Mouse (Mus musculus) gastrocnemius, adult 18-20 months (tissue): Measurements from ENCODE around the gene Als2cl. TPM values are rescaled to one million over a fixed set of nuclear protein-coding genes. Genes with fewer than 3 reads are reported as not detected.

Experiments used
- DNase-seq: peaks from one replicate; pipeline ENCODE4 v3.0.0; 2021; ENCODE audit warnings: low spot score
- total RNA-seq, 2 experiments: library from RNA; stranded (reverse); gene quantifications; 2 replicates each; pipeline ENCODE4 v1.2.3; 2021

Gene Als2cl
- total RNA-seq, 2 experiments from 2014 or later, result 4.2 to 4.7 TPM

DNA sequence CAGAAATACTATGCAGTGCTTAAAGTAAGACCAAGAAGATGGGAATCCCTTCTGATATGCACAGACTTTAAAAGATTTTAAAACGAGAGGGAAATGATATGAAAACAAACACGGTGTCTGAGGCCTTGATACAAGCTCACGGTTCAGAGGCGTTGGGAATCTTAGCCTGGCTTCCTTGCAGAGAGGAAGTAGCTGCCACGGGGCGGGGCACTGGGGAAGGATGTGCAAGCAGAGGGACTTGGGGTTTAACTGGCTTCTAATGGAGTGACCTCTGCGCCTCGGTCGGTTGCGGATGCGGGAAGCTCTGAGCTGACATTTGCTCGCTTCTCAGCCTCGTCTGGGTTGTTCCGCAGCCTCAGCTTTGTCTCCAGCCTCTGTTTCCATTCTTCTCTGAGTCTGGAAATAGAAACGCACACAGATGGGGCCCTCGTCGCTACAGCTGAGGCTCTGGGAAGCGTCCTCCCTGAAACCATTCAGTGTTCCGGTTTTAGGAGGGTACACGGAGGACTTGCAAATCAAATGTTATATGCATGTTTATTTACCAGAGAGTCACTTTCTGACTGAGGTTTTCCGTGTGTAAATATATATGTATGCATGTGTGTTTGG lies 35.1 kb downstream of the Als2cl start:
- no peak for DNase-seq

GRCm38 (mm10) chr9:110915466-110915865 lies 35.8 kb downstream of the Als2cl start:
- DNase-seq, result no peak

- DNase-seq, result no peak
Observed at GRCm38 (mm10) chr9:110916786-110917185, 37.1 kb downstream of the Als2cl start, which contains the start of gene Fam240a. TSS of gene Fam240a (minus strand) at chr9:110916861.

- DNase-seq, result no peak
Observed at GRCm38 (mm10) chr9:110920665-110921419, 41.2 kb downstream of the Als2cl start.

DNA sequence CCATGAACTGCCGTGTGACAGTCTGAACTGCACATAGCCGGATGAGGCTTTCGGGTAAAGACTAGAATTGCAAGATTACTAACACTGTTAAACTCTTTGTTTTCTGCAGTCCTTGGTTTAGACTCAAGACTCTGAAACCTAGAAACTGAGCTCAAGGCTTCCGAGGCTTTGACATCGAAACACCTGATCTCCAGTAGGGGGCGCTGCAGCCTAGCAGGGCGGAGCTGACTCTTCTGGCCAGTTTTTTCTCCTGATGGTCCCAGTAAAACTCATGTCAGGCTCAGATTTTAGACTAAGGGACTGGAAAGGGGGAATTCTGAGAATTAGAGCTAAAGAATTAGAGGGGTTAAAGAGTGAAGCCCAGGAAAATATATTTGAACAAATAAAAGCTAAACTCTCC lies 43.1 kb downstream of the Als2cl start:
- peak; percentile 75 for DNase-seq

GRCm38 (mm10) chr9:110931573-110931972 lies 51.9 kb downstream of the Als2cl start:
- no peak for DNase-seq

GRCm38 (mm10) chr9:110933850-110934437 lies 54.3 kb downstream of the Als2cl start:
- no peak for DNase-seq

- DNase-seq, result peak; percentile 45
Observed at GRCm38 (mm10) chr9:110935941-110936340, 56.3 kb downstream of the Als2cl start.

DNA sequence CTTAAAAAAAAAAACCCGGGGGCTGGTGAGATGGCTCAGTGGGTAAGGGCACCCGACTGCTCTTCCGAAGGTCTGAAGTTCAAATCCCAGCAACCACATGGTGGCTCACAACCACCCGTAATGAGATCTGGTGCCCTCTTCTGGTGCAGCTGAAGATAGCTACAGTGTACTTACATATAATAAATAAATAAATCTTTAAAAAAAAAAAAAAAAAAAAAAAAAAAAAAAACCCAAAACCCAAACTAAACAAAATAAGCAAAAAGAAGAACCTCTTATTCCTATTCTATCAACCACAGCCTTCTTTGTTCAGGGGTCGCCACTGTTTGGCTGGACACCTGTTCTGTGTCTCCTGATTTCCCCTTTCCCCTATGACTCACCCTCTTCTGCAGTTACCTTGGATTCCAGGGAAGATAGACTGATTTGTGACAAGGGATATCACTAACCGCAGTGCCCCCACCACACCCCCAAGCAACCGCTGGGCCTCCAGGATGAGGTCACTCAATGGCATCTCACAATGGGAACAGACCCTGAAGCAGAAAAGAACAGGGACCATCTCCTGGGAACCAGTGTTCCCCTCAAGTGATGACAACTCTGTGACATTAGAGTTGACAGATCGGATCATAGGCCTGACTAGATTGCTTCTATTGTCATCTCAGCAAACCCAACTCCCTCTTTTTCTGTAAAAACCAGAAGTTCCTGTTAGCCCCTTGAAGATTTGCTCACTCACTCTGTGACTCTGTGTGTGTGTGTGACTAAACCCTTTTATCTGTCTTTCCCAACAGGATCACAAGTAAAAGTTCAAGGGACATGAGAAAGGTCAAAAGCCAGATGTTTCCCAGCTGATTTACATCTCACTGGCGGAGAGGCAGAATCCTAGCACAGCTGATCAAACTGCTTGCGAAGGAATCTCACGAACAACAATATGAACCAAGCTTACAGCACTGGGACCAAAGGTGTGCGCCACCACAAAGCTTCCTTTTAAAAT lies 58.1 kb downstream of the Als2cl start:
- DNase-seq, result no peak

DNA sequence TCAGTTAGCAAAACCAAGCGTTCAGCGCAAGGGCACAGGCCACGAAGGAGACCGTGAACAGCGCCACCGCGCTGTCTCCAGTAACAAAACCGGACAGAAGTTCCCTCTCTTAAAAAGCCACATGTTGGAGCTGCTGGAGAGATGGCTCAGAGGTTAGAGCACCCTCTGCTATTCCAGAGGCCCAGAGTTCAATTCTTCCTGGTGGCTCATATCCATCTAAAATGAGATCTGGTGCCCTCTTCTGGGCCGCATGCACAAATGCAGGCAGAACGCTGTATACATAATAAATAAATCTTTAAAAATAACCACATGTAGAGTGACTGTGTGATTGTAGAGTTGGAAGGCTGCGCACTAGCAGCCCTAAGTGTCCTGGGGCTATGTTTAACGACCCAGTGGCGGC lies 64.6 kb downstream of the Als2cl start:
- peak; percentile 25 for DNase-seq

- DNase-seq, result no peak
Observed at GRCm38 (mm10) chr9:110945343-110945742, 65.7 kb downstream of the Als2cl start.

- no peak for DNase-seq
Observed at GRCm38 (mm10) chr9:110945926-110946325, 66.3 kb downstream of the Als2cl start, which contains the start of gene Tdgf1. TSS of gene Tdgf1 (minus strand) at chr9:110946158.

DNA sequence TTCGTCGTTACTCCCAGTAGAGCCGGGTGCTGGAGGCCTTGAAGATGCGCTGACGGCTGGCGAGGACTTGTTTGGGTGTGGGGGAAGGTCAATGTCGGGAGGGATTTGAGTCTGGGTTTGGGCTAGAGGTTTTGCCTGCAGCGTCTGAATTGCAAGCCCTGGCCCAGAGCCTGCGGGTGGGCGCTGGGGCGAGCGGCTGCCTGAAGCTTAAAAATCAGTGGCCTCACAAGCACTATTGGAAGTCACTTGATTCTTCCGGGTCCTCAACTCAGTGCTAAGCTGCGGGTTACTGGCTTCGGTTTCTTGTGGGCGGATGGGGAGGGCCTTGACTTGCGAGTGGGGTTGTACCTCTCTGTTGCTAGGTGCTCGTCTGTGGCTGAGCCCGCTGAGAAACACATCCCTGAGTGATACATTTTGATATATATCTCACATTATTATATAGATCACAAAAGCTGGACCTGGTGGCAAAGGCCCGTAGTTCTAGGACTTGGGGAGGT lies 66.9 kb downstream of the Als2cl start:
- DNase-seq, result no peak

GRCm38 (mm10) chr9:110947261-110947661 lies 67.6 kb downstream of the Als2cl start:
- no peak for DNase-seq

GRCm38 (mm10) chr9:110947900-110948299 lies 68.2 kb downstream of the Als2cl start:
- DNase-seq, result no peak

DNA sequence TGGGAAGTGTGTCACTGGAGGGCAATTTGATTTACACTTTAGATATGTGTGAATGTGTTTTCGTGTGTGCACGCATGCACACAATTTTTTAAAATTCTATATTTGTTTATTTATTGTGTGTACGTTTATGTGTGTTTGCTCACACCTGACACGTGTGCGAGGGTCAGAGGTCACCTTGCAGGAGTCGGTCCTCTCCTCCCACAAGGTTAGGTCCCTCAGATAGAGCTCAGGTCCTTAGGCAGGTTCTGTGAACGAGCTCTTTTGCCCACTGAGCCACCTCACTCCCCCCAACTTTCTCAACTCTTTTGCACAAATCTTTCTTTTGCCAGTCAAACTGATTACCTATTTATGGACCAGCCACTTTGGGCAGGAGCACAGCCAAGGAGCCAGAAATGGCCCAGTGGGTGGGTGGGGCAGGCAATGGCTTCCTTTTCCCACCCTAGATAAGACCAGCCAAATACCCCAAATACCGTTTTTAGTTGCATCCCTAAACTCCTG lies 69.2 kb downstream of the Als2cl start:
- no peak for DNase-seq

GRCm38 (mm10) chr9:110950109-110950508 lies 70.4 kb downstream of the Als2cl start:
- DNase-seq, result no peak
